Mouse (Mus musculus) MEL (cell line): ENCODE results near the gene Qdpr. TPM values are rescaled to one million over a fixed set of nuclear protein-coding genes. Genes with fewer than 3 reads are reported as not detected.
A peak's percentile ranks its signal among the peaks of the same experiment; 100 is the strongest.
"Not testable (repeated sequence)": the region's sequence is repeated elsewhere in the genome, so short reads cannot be mapped to it uniquely, and the experiment has no call there.

ENCODE experiments used
- DNase-seq: peaks from one replicate; pipeline ENCODE4 v3.0.0; 2011; ENCODE audit warnings: low read depth, low spot score
- H3K27ac ChIP-seq: 2 replicates; pipeline ENCODE4 v1.5.1; 2012; ENCODE audit warnings: low read depth, mild to moderate bottlenecking, control low read depth, low read length, moderate library complexity; ENCODE audit not compliant: control insufficient read depth
- H3K27me3 ChIP-seq, 2 experiments: fragments of 150-350 bp in 1 of 2; sonication (generic) in 1 of 2; 2 replicates each; pipeline ENCODE4 v1.6.1; 2012; ENCODE audit warnings: low read length in 2 of 2, mild to moderate bottlenecking in 2 of 2, improper control_type of control experiment in 1 of 2, moderate library complexity in 1 of 2; ENCODE audit not compliant: insufficient read depth in 2 of 2, control insufficient read depth in 1 of 2
- H3K36me3 ChIP-seq, 2 experiments: 2 replicates each; pipeline ENCODE4 v1.6.1; 2012 to 2014; ENCODE audit warnings: low read length in 2 of 2, improper control_type of control experiment in 1 of 2, inconsistent platforms in 1 of 2, mild to moderate bottlenecking in 1 of 2; ENCODE audit not compliant: insufficient read depth in 2 of 2, control insufficient read depth in 1 of 2
- H3K4me1 ChIP-seq, 2 experiments: fragments of 150-350 bp in 1 of 2; sonication (generic) in 1 of 2; 2 replicates each; pipeline ENCODE4 v1.6.1; 2012; ENCODE audit warnings: low read length in 2 of 2, improper control_type of control experiment in 1 of 2, mild to moderate bottlenecking in 1 of 2; ENCODE audit not compliant: insufficient read depth in 2 of 2, control insufficient read depth in 1 of 2
- H3K4me3 ChIP-seq, 2 experiments: fragments of 150-350 bp in 1 of 2; sonication (generic) in 1 of 2; 2 replicates each; pipeline ENCODE4 v1.5.1; 2012; ENCODE audit warnings: low read depth in 2 of 2, low read length in 2 of 2, mild to moderate bottlenecking in 2 of 2, moderate library complexity in 2 of 2, control low read depth in 1 of 2, improper control_type of control experiment in 1 of 2; ENCODE audit not compliant: control insufficient read depth in 1 of 2, insufficient read depth in 1 of 2
- H3K79me2 ChIP-seq: 2 replicates; pipeline ENCODE4 v1.6.1; 2012; ENCODE audit warnings: mild to moderate bottlenecking, low read length, moderate library complexity; ENCODE audit not compliant: control insufficient read depth, poor library complexity, insufficient read depth
- H3K9ac ChIP-seq: 2 replicates; pipeline ENCODE4 v1.6.1; 2012; ENCODE audit warnings: low read depth, mild to moderate bottlenecking, control low read depth, low read length, moderate library complexity; ENCODE audit not compliant: control insufficient read depth, poor library complexity, severe bottlenecking
- H3K9me3 ChIP-seq: fragments of 150-350 bp; sonication (generic); replicated peaks from 2 replicates; pipeline ENCODE4 v1.6.1; 2012; ENCODE audit warnings: mild to moderate bottlenecking, low read length, improper control_type of control experiment, moderate library complexity; ENCODE audit not compliant: insufficient read depth
- BHLHE40 ChIP-seq: IDR thresholded peaks from 2 replicates; pipeline ENCODE4 v1.6.1; 2012; ENCODE audit warnings: low read depth, mild to moderate bottlenecking, inconsistent platforms, low read length, improper control_type of control experiment, borderline replicate concordance
- CHD2 ChIP-seq: IDR thresholded peaks from 2 replicates; pipeline ENCODE4 v1.6.1; 2011; ENCODE audit warnings: low read length, improper control_type of control experiment
- ELF1 ChIP-seq: IDR thresholded peaks from 2 replicates; pipeline ENCODE4 v1.6.1; 2014; ENCODE audit warnings: low read depth, mild to moderate bottlenecking, inconsistent platforms, low read length, improper control_type of control experiment, moderate library complexity
- EP300 ChIP-seq, 2 experiments: IDR thresholded peaks; 2 replicates each; pipeline ENCODE4 v1.6.1; 2011; ENCODE audit warnings: improper control_type of control experiment in 2 of 2, low read length in 2 of 2, low read depth in 1 of 2, mild to moderate bottlenecking in 1 of 2
- ETS1 ChIP-seq: IDR thresholded peaks from 2 replicates; pipeline ENCODE4 v1.6.1; 2012; ENCODE audit warnings: low read depth, mild to moderate bottlenecking, inconsistent platforms, low read length, improper control_type of control experiment, moderate library complexity
- GATA1 ChIP-seq: IDR thresholded peaks from 2 replicates; pipeline ENCODE4 v1.6.1; 2011; ENCODE audit warnings: low read depth, low read length, improper control_type of control experiment
- MAFK ChIP-seq: IDR thresholded peaks from 2 replicates; pipeline ENCODE4 v1.6.1; 2011; ENCODE audit warnings: low read depth, mild to moderate bottlenecking, low read length, improper control_type of control experiment, borderline replicate concordance
- MAZ ChIP-seq: IDR thresholded peaks from 2 replicates; pipeline ENCODE4 v1.6.1; 2012; ENCODE audit warnings: low read depth, mild to moderate bottlenecking, inconsistent platforms, low read length, improper control_type of control experiment
- MXI1 ChIP-seq: IDR thresholded peaks from 2 replicates; pipeline ENCODE4 v1.6.1; 2011; ENCODE audit warnings: mild to moderate bottlenecking, low read depth, low read length, improper control_type of control experiment
- NRF1 ChIP-seq: IDR thresholded peaks from 2 replicates; pipeline ENCODE4 v1.6.1; 2014; ENCODE audit warnings: low read depth, mild to moderate bottlenecking, inconsistent platforms, low read length, improper control_type of control experiment, moderate library complexity; ENCODE audit not compliant: poor library complexity, insufficient read depth, severe bottlenecking
- POLR2AphosphoS2 ChIP-seq: IDR thresholded peaks from 2 replicates; pipeline ENCODE4 v1.6.1; 2011; ENCODE audit warnings: low read length, improper control_type of control experiment
- RAD21 ChIP-seq: IDR thresholded peaks from 2 replicates; pipeline ENCODE4 v1.6.1; 2011; ENCODE audit warnings: mild to moderate bottlenecking, low read depth, low read length, improper control_type of control experiment
- RCOR1 ChIP-seq: IDR thresholded peaks from 2 replicates; pipeline ENCODE4 v1.6.1; 2012; ENCODE audit warnings: low read depth, mild to moderate bottlenecking, inconsistent platforms, low read length, improper control_type of control experiment
- SMC3 ChIP-seq: IDR thresholded peaks from 2 replicates; pipeline ENCODE4 v1.6.1; 2011; ENCODE audit warnings: low read depth, low read length, improper control_type of control experiment
- TAL1 ChIP-seq: IDR thresholded peaks from 2 replicates; pipeline ENCODE4 v1.6.1; 2012; ENCODE audit warnings: mild to moderate bottlenecking, inconsistent platforms, low read length, moderate library complexity, mixed read lengths
- TBP ChIP-seq: IDR thresholded peaks from 2 replicates; pipeline ENCODE4 v1.8.0; 2011; ENCODE audit warnings: low read depth, low read length, improper control_type of control experiment
- TCF12 ChIP-seq: IDR thresholded peaks from 2 replicates; pipeline ENCODE4 v1.6.1; 2014; ENCODE audit warnings: low read depth, mild to moderate bottlenecking, inconsistent platforms, low read length, improper control_type of control experiment, moderate library complexity
- UBTF ChIP-seq: IDR thresholded peaks from 2 replicates; pipeline ENCODE4 v1.6.1; 2012; ENCODE audit warnings: low read depth, mild to moderate bottlenecking, inconsistent platforms, low read length, improper control_type of control experiment, moderate library complexity, borderline replicate concordance; ENCODE audit not compliant: insufficient read depth
- USF1 ChIP-seq: IDR thresholded peaks from 2 replicates; pipeline ENCODE4 v1.6.1; 2014; ENCODE audit warnings: low read depth, mild to moderate bottlenecking, inconsistent platforms, low read length, improper control_type of control experiment, moderate library complexity
- USF2 ChIP-seq, 2 experiments: IDR thresholded peaks; 2 replicates each; pipeline ENCODE4 v1.6.1; 2011 to 2012; ENCODE audit warnings: improper control_type of control experiment in 2 of 2, low read length in 2 of 2, borderline replicate concordance in 1 of 2, inconsistent platforms in 1 of 2, low read depth in 1 of 2, mild to moderate bottlenecking in 1 of 2; ENCODE audit not compliant: insufficient read depth in 1 of 2
- ZKSCAN1 ChIP-seq: IDR thresholded peaks from 2 replicates; pipeline ENCODE4 v1.6.1; 2012; ENCODE audit warnings: low read depth, mild to moderate bottlenecking, inconsistent platforms, low read length, improper control_type of control experiment, moderate library complexity
- ZNF384 ChIP-seq: IDR thresholded peaks from 2 replicates; pipeline ENCODE4 v1.6.1; 2012; ENCODE audit warnings: low read depth, mild to moderate bottlenecking, inconsistent platforms, low read length, improper control_type of control experiment
- polyA plus RNA-seq, 2 experiments: library from polyadenylated mRNA; stranded (reverse) in 1 of 2; unstranded in 1 of 2; fragments of >175 nt in 1 of 2; fragments of >200 nt in 1 of 2; gene quantifications; 2 replicates each; pipeline versions ENCODE4 v1.2.1 to v1.2.4; 2012; ENCODE audit warnings: low replicate concordance in 2 of 2, low read depth in 1 of 2; ENCODE audit not compliant: insufficient read length in 2 of 2, insufficient read depth in 1 of 2, missing spikeins in 1 of 2
- total RNA-seq: library from RNA; depleted of rRNA; stranded (reverse); fragments of 300-350 nt; gene quantifications from 2 replicates; pipeline ENCODE4 v1.2.3, GENCODE M21; 2012

Gene Qdpr
- total and polyA plus RNA-seq, 3 experiments, result 119 to 226 TPM; not detected in 1

GRCm38 (mm10) chr5:45426416-45427034, 23.5 kb downstream of the Qdpr start (continued):
- TF ChIP-seq RCOR1 (peak; percentile 70; the same call in 1 of the 2 replicates), TAL1 (no peak), ZNF384 (no peak), ELF1 (peak; percentile 13; the same call in 1 of the 2 replicates), MXI1 (peak; percentile 79), MAFK (no peak), ETS1 (peak; percentile 63; the same call in 1 of the 2 replicates), ZKSCAN1 (no peak), EP300 (IDR thresholded peaks at IDR 0.05; ENCODE audit: low read depth in 1 of 2, low read length in 2 of 2) (peak; percentile 84 to 90), GATA1 (peak; percentile 76), BHLHE40 (no peak), RAD21 (no peak), MAZ (no peak), NRF1 (no peak), UBTF (no peak), USF2 (IDR thresholded peaks at IDR 0.05; ENCODE audit: borderline replicate concordance in 1 of 2, insufficient read depth in 1 of 2, low read depth in 1 of 2, low read length in 2 of 2) (0 out of 4 replicates have a peak, but pooled peaks of 1 of the 2 experiments have one; percentile 44), USF1 (peak; percentile 81), TCF12 (peak; percentile 61; the same call in 1 of the 2 replicates), CHD2 (no peak), POLR2AphosphoS2 (0 out of 2 replicates have a peak, but pooled peaks have one; percentile 38), SMC3 (no peak), TBP (peak; percentile 67)

- H3K79me2 ChIP-seq, H3K27ac ChIP-seq, H3K27me3 ChIP-seq, H3K4me3 ChIP-seq, DNase-seq, H3K9me3 ChIP-seq, H3K9ac ChIP-seq: not testable (repeated sequence)
- peaks cover 0 to 38% of the 10 kb centered on the region in 2 experiments; a peak in 2 of 4 replicates for H3K36me3 ChIP-seq
- peaks cover 30 to 31% of the 10 kb centered on the region in 2 experiments for H3K4me1 ChIP-seq
These were observed 24.3 kb downstream of the Qdpr start for GRCm38 (mm10) chr5:45425771-45426170.
